ENCODE assay signal across 29 mouse cellular contexts in genomic region chr10:84302821-84303520, GRCm38 (mm10).
A peak's percentile ranks its signal among the peaks of the same experiment; 100 is the strongest.
DNase-seq lines count a peak whose midpoint lies in the region; ATAC-seq and TF ChIP-seq lines count a peak whose summit lies in the region.
"Had no signal": no experiment of that assay in that cellular context is flagged by ENCODE, and none has a peak within 500 bp of the region (broad histone marks: within the 10 kb centered on the region; RNA-seq: fewer than 3 reads in every experiment).

No protein-coding gene starts in this region.

- DNase-seq in embryo, embryonic 10.5 days (ENCODE audit: low spot score): peak; percentile 15
- DNase-seq in embryo, embryonic 9.5 days (ENCODE audit: extremely low spot score): no peak
- DNase-seq in neural tube, embryonic 10.5 days (ENCODE audit: extremely low spot score, low spot score): no peak
- peak; percentile 30 for DNase-seq in forelimb bud, embryonic 11.5 days (ENCODE audit: low read depth, low spot score)
- peak; percentile 18 for DNase-seq in limb, embryonic 14.5 days (ENCODE audit: low spot score)
- DNase-seq in spleen, postnatal 14 days (ENCODE audit: low spot score in 2 of 2): no peak
- DNase-seq: adrenal gland, adult 2 months; cerebellum, adult 2 months; cerebellum, postnatal 25 days; gastrocnemius, postnatal 14 days; heart, adult 18-20 months; kidney, adult 18-20 months; kidney, postnatal 4 days; left cerebral cortex, postnatal 4 days; lung, postnatal 4 days; right cerebral cortex, adult 18-20 months; spleen, adult 18-20 months had no signal

- peak; percentile 50 for ATAC-seq in neural tube, embryonic 13.5 days (ENCODE audit: low read depth)
- no peak for ATAC-seq in limb, embryonic 14.5 days (ENCODE audit: low FRiP score, low read depth)
- no peak for ATAC-seq in granulocyte monocyte progenitor cell, adult 5-6 weeks (replicated peaks; ENCODE audit: poor library complexity, severe bottlenecking)
- ATAC-seq: forebrain, embryonic 16.5 days; midbrain, embryonic 13.5 days; Patski had no signal

- no peaks in the 10 kb centered on the region for H3K9me3 ChIP-seq in neural tube, embryonic 13.5 days
- no peaks in the 10 kb centered on the region for H3K9me3 ChIP-seq in limb, embryonic 14.5 days (ENCODE audit: control insufficient read depth, low read length)
- H3K9me3 ChIP-seq: heart, embryonic 12.5 days; lung, embryonic 15.5 days; midbrain, embryonic 13.5 days had no signal

- H3K4me1 ChIP-seq in neural tube, embryonic 13.5 days (replicated peaks): peaks cover 6% of the 10 kb centered on the region; the same call in 1 of the 2 replicates
- no peaks in the 10 kb centered on the region for H3K4me1 ChIP-seq in limb, embryonic 14.5 days (ENCODE audit: control insufficient read depth, insufficient read depth, low read length)
- H3K4me1 ChIP-seq: lung, embryonic 15.5 days; megakaryocyte, embryonic 14.5 days; midbrain, embryonic 13.5 days had no signal

- H3K4me3 ChIP-seq in neural tube, embryonic 13.5 days: no peak overlapping the region
- H3K4me3 ChIP-seq in limb, embryonic 14.5 days (replicated peaks; ENCODE audit: low read length): no peak overlapping the region
- H3K4me3 ChIP-seq: erythroblast, embryonic 14.5 days; heart, embryonic 12.5 days; lung, embryonic 15.5 days; megakaryocyte, embryonic 14.5 days; midbrain, embryonic 13.5 days had no signal

- H3K36me3 ChIP-seq in neural tube, embryonic 13.5 days: no peaks in the 10 kb centered on the region
- no peaks in the 10 kb centered on the region for H3K36me3 ChIP-seq in limb, embryonic 14.5 days (ENCODE audit: control insufficient read depth, insufficient read depth, low read length)
- H3K36me3 ChIP-seq: heart, embryonic 12.5 days; lung, embryonic 15.5 days; midbrain, embryonic 13.5 days had no signal

- no peak overlapping the region for H3K9ac ChIP-seq in neural tube, embryonic 13.5 days
- no peak overlapping the region for H3K9ac ChIP-seq in limb, embryonic 14.5 days (ENCODE audit: low read depth, low read length, severe bottlenecking)
- H3K9ac ChIP-seq: heart, embryonic 12.5 days; hindbrain, embryonic 14.5 days; lung, embryonic 15.5 days; midbrain, embryonic 13.5 days had no signal

- H3K27ac ChIP-seq in neural tube, embryonic 13.5 days (replicated peaks): no peak overlapping the region
- no peak overlapping the region for H3K27ac ChIP-seq in limb, embryonic 14.5 days (replicated peaks; ENCODE audit: low read depth, low read length)
- H3K27ac ChIP-seq: hindbrain, embryonic 14.5 days; lung, embryonic 15.5 days; midbrain, embryonic 13.5 days had no signal

- H3K27me3 ChIP-seq in neural tube, embryonic 13.5 days: no peaks in the 10 kb centered on the region
- H3K27me3 ChIP-seq in limb, embryonic 14.5 days (ENCODE audit: control insufficient read depth, insufficient read depth, low read length): no peaks in the 10 kb centered on the region
- H3K27me3 ChIP-seq: CH12.LX; heart, embryonic 12.5 days; lung, embryonic 15.5 days; midbrain, embryonic 13.5 days; Patski had no signal

- 58% methylated on average over 7 of the region's 7 CpGs for WGBS in neural tube, embryonic 13.5 days
- 38% methylated on average over 7 of the region's 7 CpGs for WGBS in limb, embryonic 14.5 days

- no peak overlapping the region for H3K4me2 ChIP-seq in neural tube, embryonic 13.5 days
- H3K4me2 ChIP-seq in limb, embryonic 14.5 days (replicated peaks; ENCODE audit: low read depth, low read length, severe bottlenecking): no peak overlapping the region
- H3K4me2 ChIP-seq: heart, embryonic 12.5 days; hindbrain, embryonic 14.5 days; liver, embryonic 11.5 days; lung, embryonic 15.5 days; midbrain, embryonic 13.5 days had no signal

- TF ChIP-seq POLR2A in limb, embryonic 14.5 days (IDR thresholded peaks at IDR 0.05; ENCODE audit: borderline replicate concordance, extremely low read depth, insufficient read depth, insufficient read length): no peak

Comparison
In these comparisons a context has a peak if more than half of its experiments do, and no peak if none do; other contexts are left out.
1. DNase-seq: peak in embryo, embryonic 10.5 days (single experiment), forelimb bud, embryonic 11.5 days (single experiment) and limb, embryonic 14.5 days (single experiment); none in embryo, embryonic 9.5 days (single experiment), neural tube, embryonic 10.5 days (single experiment) and spleen, postnatal 14 days (0 of 2).